Mouse (Mus musculus) heart, embryonic 11.5 days (tissue): ENCODE measurements around the gene Mybpc2. TPM values are rescaled to one million over a fixed set of nuclear protein-coding genes. Genes with fewer than 3 reads are reported as not detected.

Experiments used
- ATAC-seq: fragments of 200-750 bp; cut with Nextera tagmentation; replicated peaks from 2 replicates; pipeline ENCODE4 v1.8.0; 2017; ENCODE audit warnings: moderate library complexity; ENCODE audit not compliant: insufficient number of reproducible peaks, low FRiP score, low TSS enrichment
- H3K27ac ChIP-seq: fragments of 300-500 bp; sonication (generic); 2 replicates; pipeline ENCODE4 v1.5.1; 2014; ENCODE audit warnings: mild to moderate bottlenecking, low read depth, low read length
- H3K27me3 ChIP-seq: fragments of 300-500 bp; sonication (generic); 2 replicates; pipeline ENCODE4 v1.6.1; 2014; ENCODE audit warnings: mild to moderate bottlenecking, low read length, mixed read lengths; ENCODE audit not compliant: control insufficient read depth, insufficient read depth
- H3K36me3 ChIP-seq: fragments of 300-500 bp; sonication (generic); 2 replicates; pipeline ENCODE4 v1.6.1; 2014; ENCODE audit warnings: mild to moderate bottlenecking, low read length, moderate library complexity, mixed read lengths; ENCODE audit not compliant: control insufficient read depth, insufficient read depth
- H3K4me1 ChIP-seq: fragments of 300-500 bp; sonication (generic); 2 replicates; pipeline ENCODE4 v1.6.1; 2014; ENCODE audit warnings: low read length; ENCODE audit not compliant: control insufficient read depth, insufficient read depth
- H3K4me2 ChIP-seq: fragments of 300-500 bp; sonication (generic); 2 replicates; pipeline ENCODE4 v1.6.1; 2014; ENCODE audit warnings: mild to moderate bottlenecking, moderate library complexity
- H3K4me3 ChIP-seq: fragments of 300-500 bp; sonication (generic); 2 replicates; pipeline ENCODE4 v1.5.1; 2014; ENCODE audit warnings: low read depth, low read length
- H3K9ac ChIP-seq: fragments of 300-500 bp; sonication (generic); 2 replicates; pipeline ENCODE4 v1.6.1; 2014; ENCODE audit warnings: mild to moderate bottlenecking, low read depth, low read length, moderate library complexity
- H3K9me3 ChIP-seq: fragments of 300-500 bp; sonication (generic); replicated peaks from 2 replicates; pipeline ENCODE4 v1.6.1; 2016; ENCODE audit warnings: low read length; ENCODE audit not compliant: control insufficient read depth
- WGBS: fragments of 180-500 bp; shearing (Covaris S2); extraction: QIAGEN DNeasy Blood & Tissue Kit; methylation state at CpG from one replicate; pipeline ENCODE4 v1.1.7; 2014; ENCODE audit not compliant: insufficient replicate concordance; 5-methylcytosine and 5-hydroxymethylcytosine counted together
- polyA plus RNA-seq: library from polyadenylated mRNA; unstranded; fragments of >200 nt; fragmentation: Nextera tagmentation; extraction: Ambion mirVana; gene quantifications from 2 replicates; pipeline ENCODE4 v1.2.1, GENCODE M21; 2014

Mybpc2 gene
- polyA plus RNA-seq, 1 experiment from 2014 or later: 0.47 TPM

DNA sequence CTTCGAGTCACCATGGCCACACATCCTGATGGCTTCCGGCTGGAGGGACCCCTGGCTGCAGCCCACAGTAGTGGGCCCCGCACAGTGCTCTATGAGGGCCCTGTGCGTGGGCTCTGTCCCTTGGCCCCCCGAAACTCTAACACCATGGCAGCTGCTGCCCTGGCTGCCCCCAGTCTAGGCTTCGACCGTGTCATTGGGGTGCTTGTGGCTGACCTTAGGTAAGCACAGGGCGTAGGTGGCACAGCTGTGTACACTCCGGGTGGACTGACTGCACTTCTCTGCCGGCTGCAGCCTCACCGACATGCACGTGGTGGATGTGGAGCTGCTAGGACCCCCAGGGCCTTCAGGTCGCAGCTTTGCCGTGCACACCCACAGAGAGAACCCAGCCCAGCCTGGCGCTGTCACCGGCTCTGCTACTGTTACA lies 57.6 kb downstream of the Mybpc2 start:
- WGBS: 82% methylated on average over 16 of the region's 16 CpGs
- no peak for ATAC-seq
- Histone ChIP-seq H3K4me3 (no peak overlapping the region), H3K27ac (peak overlapping the region; percentile 41; the same call in 1 of the 2 replicates), H3K9me3 (no peaks in the 10 kb centered on the region), H3K36me3 (no peaks in the 10 kb centered on the region), H3K27me3 (peaks cover 26% of the 10 kb centered on the region), H3K4me2 (peak overlapping the region; percentile 7; the same call in 1 of the 2 replicates), H3K4me1 (peaks cover 59% of the 10 kb centered on the region), H3K9ac (peak overlapping the region; percentile 39; the same call in 1 of the 2 replicates)

DNA sequence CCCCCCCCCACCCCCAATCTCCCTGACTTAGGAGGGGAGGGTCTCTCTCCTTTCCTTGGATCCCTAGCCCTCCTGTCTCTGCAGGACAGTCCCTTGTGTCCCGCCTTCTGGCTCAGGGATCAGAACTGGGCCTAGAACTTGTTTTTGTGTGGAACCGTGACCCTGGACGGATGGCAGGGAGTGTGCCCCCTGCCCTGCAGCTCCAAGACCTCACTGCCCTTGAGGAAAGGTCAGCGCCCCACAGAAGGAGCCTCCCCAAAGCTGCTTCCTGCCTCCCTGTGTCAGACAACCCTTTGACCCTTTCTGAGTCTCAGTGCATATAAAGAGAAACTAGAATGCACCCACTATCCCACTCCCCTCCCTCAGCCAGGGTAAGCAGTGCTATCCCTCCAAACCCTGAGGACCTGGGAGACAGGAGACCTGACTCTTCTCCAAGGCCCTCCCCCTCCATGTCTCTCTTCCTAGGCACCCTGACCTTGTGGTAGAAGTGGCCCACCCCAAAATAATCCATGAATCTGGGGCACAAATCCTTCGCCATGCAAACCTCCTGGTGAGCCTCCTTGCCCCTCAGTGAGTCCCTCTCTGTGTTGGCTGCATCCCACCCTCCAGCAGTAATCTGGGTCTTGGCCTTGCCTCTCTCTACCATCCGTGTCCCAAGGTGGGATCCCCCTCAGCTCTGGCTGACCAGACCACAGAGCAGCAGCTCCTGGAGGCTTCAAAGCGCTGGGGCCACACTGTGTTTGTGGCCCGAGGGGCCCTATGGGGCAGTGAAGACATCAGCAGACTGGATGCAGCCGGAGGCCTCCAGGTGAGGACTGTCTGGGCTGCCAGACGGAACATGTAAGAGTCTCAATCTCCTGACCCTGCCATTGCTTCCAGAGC lies 58.2 kb downstream of the Mybpc2 start:
- WGBS: 73% methylated on average over 10 of the region's 10 CpGs
- Histone ChIP-seq H3K4me1 (peaks cover 53% of the 10 kb centered on the region), H3K9me3 (no peaks in the 10 kb centered on the region), H3K27me3 (peaks cover 32% of the 10 kb centered on the region), H3K4me3 (no peak overlapping the region), H3K27ac (no peak overlapping the region; the same call in 1 of the 2 replicates), H3K36me3 (no peaks in the 10 kb centered on the region), H3K9ac (peak overlapping the region; percentile 39; the same call in 1 of the 2 replicates), H3K4me2 (no peak overlapping the region)
- no peak for ATAC-seq

DNA sequence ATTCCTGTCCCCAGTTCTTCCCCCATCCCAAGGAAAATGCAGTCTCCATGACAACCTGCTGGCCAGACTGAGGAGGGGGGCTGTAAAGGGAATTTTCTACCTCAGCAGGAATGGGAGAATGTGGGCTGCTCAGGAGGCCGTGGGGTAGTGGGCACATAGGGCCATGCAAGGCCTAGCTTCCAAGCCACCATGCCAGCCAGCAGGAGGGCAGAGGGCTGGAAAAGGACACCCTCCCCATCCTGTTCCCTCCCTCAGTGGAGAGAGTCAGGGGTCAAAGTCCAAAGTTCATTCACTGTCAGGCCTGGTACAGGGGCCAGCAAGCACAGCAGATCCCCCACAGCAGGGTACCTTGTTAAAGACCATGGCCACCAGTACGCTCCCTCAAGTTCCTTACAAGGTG lies 59.3 kb downstream of the Mybpc2 start, which contains the start of gene Aspdh:
Gene Aspdh (plus strand): TSS at position 281 of the 400 bp plus-strand sequence.
- H3K36me3 ChIP-seq: no peaks in the 10 kb centered on the region
- no peak for ATAC-seq
- peak within 1 kb of the TSS; percentile 16; the same call in 1 of the 2 replicates for H3K27ac ChIP-seq
- H3K4me2 ChIP-seq: no peak within 1 kb of the TSS
- H3K4me1 ChIP-seq: peaks cover 42% of the 10 kb centered on the region
- H3K4me3 ChIP-seq: no peak within 1 kb of the TSS
- no peaks in the 10 kb centered on the region for H3K9me3 ChIP-seq
- H3K9ac ChIP-seq: no peak within 1 kb of the TSS; the same call in 1 of the 2 replicates
- 65% methylated on average over 2 of the region's 2 CpGs for WGBS
- peaks cover 41% of the 10 kb centered on the region for H3K27me3 ChIP-seq

DNA sequence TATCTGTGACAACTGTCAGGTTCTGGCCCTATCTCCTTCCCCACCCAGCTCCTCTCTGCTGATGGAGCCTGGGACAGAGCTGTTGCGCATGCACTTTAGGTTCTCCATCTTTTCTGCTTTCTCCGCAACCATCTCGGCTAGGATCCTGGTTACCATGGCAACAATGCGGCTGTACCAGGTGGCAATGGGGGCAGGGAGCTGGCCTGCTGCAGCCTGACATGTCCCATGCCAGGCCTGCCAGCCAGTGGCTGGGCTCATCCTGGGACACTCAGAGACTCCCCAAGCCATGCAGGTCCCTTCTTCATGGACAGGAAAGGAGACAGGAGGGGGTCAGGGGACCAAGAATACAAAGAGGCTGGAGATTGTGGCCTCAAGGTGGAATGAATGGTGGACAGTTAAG lies 59.9 kb downstream of the Mybpc2 start:
- Histone ChIP-seq H3K9me3 (no peaks in the 10 kb centered on the region), H3K4me1 (peaks cover 36% of the 10 kb centered on the region), H3K27ac (0 out of 2 replicates have a peak overlapping the region, but pooled peaks have one; percentile 16), H3K4me3 (no peak overlapping the region), H3K27me3 (peaks cover 44% of the 10 kb centered on the region), H3K4me2 (no peak overlapping the region), H3K9ac (no peak overlapping the region; the same call in 1 of the 2 replicates), H3K36me3 (no peaks in the 10 kb centered on the region)
- no peak for ATAC-seq
- 27% methylated on average over 4 of the region's 4 CpGs for WGBS

DNA sequence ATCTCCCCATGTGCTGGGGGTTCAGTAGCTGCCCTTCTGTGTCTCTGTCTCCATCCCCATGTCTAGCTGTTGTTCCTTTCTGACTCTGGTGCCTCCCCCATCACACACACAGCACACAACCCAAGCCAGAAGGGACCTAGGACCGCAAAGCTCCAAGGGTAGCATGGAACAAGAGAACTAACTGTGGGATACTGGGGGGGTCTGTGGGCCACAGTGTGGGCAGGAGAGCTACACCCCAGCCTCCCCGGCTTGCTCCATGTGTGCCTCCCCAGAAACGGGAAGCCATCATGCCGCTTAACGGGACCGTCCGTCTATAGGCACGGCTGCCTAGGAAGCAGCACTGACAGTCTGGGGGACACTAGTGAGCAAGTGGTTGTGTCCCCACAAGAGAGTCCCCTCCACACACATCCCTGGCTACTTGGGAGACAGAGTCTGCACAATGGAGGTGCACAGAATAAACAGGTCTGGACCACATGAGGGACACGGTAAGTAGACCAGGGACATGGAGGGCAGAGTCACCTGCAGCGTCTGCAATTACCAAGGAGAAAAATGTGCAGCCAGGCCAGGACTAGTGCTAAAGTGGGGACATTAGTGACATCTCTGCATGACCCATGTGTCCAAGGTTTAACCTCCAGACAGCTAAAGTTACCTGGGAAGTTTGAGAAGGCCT lies 60.8 kb downstream of the Mybpc2 start:
- Histone ChIP-seq H3K27ac (no peak overlapping the region), H3K4me3 (no peak overlapping the region), H3K27me3 (peaks cover 46% of the 10 kb centered on the region), H3K9ac (peak overlapping the region; percentile 22; the same call in 1 of the 2 replicates), H3K4me2 (no peak overlapping the region), H3K4me1 (peaks cover 28% of the 10 kb centered on the region), H3K36me3 (no peaks in the 10 kb centered on the region), H3K9me3 (no peaks in the 10 kb centered on the region)
- ATAC-seq: no peak
- 82% methylated on average over 10 of the region's 10 CpGs for WGBS

DNA sequence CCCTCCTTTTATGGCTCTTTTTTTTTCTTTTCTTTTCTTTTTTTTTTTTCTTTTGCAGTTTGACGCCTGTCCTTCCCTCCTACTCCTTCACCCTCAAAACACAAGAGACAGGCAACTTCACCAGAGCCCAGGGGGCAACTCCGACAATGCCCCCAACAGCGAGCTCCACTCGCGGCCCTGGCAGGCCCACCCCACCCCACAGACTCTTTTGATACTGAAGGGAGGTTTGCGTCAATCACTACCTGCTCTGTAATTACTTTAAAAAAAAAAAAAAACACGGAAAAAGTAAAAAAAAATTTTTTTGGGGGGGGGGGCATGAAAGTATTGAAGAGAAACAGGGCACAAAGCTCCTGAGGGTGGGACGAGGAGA lies 61.4 kb downstream of the Mybpc2 start:
- H3K36me3 ChIP-seq: no peaks in the 10 kb centered on the region
- H3K4me3 ChIP-seq: no peak overlapping the region
- H3K4me2 ChIP-seq: peak overlapping the region; percentile 58
- ATAC-seq: no peak
- peaks cover 46% of the 10 kb centered on the region for H3K27me3 ChIP-seq
- no peak overlapping the region for H3K9ac ChIP-seq
- H3K9me3 ChIP-seq: no peaks in the 10 kb centered on the region
- no peak overlapping the region for H3K27ac ChIP-seq
- 25% methylated on average over 8 of the region's 8 CpGs for WGBS
- peaks cover 23% of the 10 kb centered on the region for H3K4me1 ChIP-seq

DNA sequence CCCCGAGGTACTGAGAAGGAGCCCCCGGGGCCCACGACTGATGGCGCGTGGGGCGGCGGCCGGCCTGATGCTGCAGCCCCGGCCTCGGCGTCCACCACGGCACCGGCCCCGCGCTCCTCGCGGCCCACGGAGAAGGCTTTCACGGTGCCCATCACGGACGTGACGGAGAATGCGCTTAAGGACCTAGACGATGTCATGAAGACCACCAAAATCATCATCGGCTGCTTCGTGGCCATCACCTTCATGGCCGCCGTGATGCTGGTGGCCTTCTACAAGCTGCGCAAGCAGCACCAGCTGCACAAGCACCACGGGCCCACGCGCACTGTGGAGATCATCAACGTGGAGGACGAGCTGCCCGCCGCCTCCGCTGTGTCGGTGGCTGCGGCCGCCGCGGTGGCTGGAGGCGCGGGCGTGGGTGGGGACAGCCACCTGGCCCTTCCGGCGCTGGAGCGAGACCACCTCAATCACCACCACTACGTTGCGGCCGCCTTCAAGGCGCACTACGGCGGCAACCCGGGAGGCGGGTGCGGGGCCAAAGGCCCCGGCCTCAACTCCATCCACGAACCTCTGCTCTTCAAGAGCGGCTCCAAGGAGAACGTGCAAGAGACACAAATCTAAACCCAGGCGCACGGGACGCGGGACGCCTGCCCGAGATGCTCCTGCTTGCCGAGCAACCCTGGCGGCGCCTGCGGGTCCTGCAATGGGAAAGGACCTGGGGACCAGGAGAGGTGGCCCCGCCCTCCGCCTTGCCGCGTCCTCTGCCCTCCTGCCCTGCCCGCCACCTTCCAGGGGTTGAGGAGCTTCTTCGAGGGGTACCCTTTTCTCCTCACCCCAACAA lies 62.0 kb downstream of the Mybpc2 start:
- H3K9ac ChIP-seq: no peak overlapping the region
- peaks cover 23% of the 10 kb centered on the region for H3K4me1 ChIP-seq
- H3K9me3 ChIP-seq: no peaks in the 10 kb centered on the region
- peak overlapping the region; percentile 58 for H3K4me2 ChIP-seq
- no peak overlapping the region for H3K27ac ChIP-seq
- peaks cover 46% of the 10 kb centered on the region for H3K27me3 ChIP-seq
- 15% methylated on average over 68 of the region's 77 CpGs for WGBS
- no peaks in the 10 kb centered on the region for H3K36me3 ChIP-seq
- peak overlapping the region; percentile 31 for H3K4me3 ChIP-seq
- no peak for ATAC-seq
